Mouse (Mus musculus) brain, adult 10 weeks (tissue): ENCODE measurements around the gene Gbp10. TPM values are rescaled to one million over a fixed set of nuclear protein-coding genes. Genes with fewer than 3 reads are reported as not detected.

Experiments
- polyA plus RNA-seq: library from polyadenylated mRNA; stranded (reverse); fragments of 350-450 nt; fragmentation: Illumina TruSeq; extraction: RNeasy Lipid Tissue Mini Kit (QIAGEN cat#74804); gene quantifications from one replicate; pipeline ENCODE4 v1.2.3, GENCODE M21; 2015; ENCODE audit warnings: low read depth, low replicate concordance

The Gbp10 gene
- polyA plus RNA-seq: not detected

GRCm38 (mm10) chr5:105239483-105240047, at the start of gene Gbp10:
Gene Gbp10 (minus strand): TSS chr5:105239533.

Other genes with a start within 250 kb of the Gbp10 start
- gene Gbp9, start 100.0 kb downstream of the Gbp10 start, polyA plus RNA-seq: 3.3 TPM
- gene Gbp8, start 100.0 kb downstream of the Gbp10 start, polyA plus RNA-seq: not detected
- 3.0 TPM for gene Gbp4, start 99.9 kb downstream of the Gbp10 start, polyA plus RNA-seq
- 0.46 TPM for gene Gm43302, start 54.2 kb upstream of the Gbp10 start, polyA plus RNA-seq
- gene Gbp6, start 54.2 kb upstream of the Gbp10 start, polyA plus RNA-seq: 1.8 TPM
- gene Lrrc8b, start 176.2 kb upstream of the Gbp10 start, polyA plus RNA-seq: 49.2 TPM